Mouse (Mus musculus): ENCODE measurements around the gene Txndc15. TPM values are rescaled to one million over a fixed set of nuclear protein-coding genes. Genes with fewer than 3 reads are reported as not detected.

The Txndc15 gene
- polyA plus RNA-seq, 1 experiment from 2014 or later: 114 TPM

GRCm38 (mm10) chr13:55727120-55727838 is 12.8 kb downstream of the Txndc15 start, which contains the start of gene Pcbd2:
Gene Pcbd2, plus strand, starts transcription at chr13:55727368.
- peak; percentile 71 for ATAC-seq
- no peak for DNase-seq (ENCODE audit: low read depth, low spot score)
- ChIA-PET POLR2A (interaction anchor here (0.6 to 3.7 kb wide), 4 partner anchors 20 to 459 kb away, joined by 3 to 20 read pairs (median 5); partner anchors contain the start of gene B230219D22Rik), CTCF (interaction anchor here (1.1 to 2.7 kb wide), 12 partner anchors 9 to 224 kb away, joined by 3 to 13 read pairs (median 4); partner anchors contain the start of gene B230219D22Rik)
- no peaks in the 10 kb centered on the region for H3K27me3 ChIP-seq
- TF ChIP-seq CTCF (IDR thresholded peaks at IDR 0.05): no peak
- in situ Hi-C loops (cut with MboI; ENCODE audit: low pct_unique_long_range_greater_than_20kb): loop anchor here (5.0 kb wide), 1 partner anchor 55 kb away; no protein-coding TSS in a partner anchor

DNA sequence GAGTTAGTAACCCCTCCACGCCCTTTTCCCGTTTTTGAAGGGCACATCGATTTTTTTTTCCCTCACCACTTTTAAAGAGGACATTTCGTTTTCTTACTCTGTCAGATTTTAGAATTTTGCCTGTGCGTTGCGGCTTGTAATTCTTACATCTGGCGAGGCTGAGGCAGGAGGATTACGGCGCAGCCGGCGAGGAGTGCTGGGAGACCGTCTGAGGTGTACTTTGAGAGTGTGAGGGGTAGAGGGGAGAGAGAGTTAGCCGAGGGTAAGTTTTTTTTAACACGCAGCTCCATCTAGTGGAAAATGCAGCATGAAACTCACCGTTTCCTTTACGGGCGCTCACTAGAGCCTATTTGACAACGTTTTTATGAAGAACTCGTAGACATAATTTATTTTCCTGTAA is 13.4 kb downstream of the Txndc15 start:
- H3K27me3 ChIP-seq: no peaks in the 10 kb centered on the region
- peak; percentile 72 for ATAC-seq
- in situ Hi-C loops (cut with MboI; ENCODE audit: low pct_unique_long_range_greater_than_20kb): loop anchor here (5.0 kb wide), 1 partner anchor 56 kb away; no protein-coding TSS in a partner anchor
- TF ChIP-seq CTCF (IDR thresholded peaks at IDR 0.05): peak; percentile 80
- CTCF ChIA-PET: interaction anchor here (1.3 to 2.7 kb wide), 8 partner anchors 8 to 223 kb away, joined by 3 to 13 read pairs (median 4); partner anchors contain the start of gene B230219D22Rik
- DNase-seq (ENCODE audit: low read depth, low spot score): no peak
- POLR2A ChIA-PET: interaction anchor here (0.7 to 3.7 kb wide), 3 partner anchors 21 to 38 kb away, joined by 3 to 20 read pairs (median 7); partner anchors contain the start of gene B230219D22Rik

GRCm38 (mm10) chr13:55730716-55731115 is 16.3 kb downstream of the Txndc15 start:
- ChIA-PET CTCF (no interaction called here), POLR2A (no interaction called here)
- no peaks in the 10 kb centered on the region for H3K27me3 ChIP-seq
- in situ Hi-C loops (cut with MboI; ENCODE audit: low pct_unique_long_range_greater_than_20kb): loop anchor here (10.0 kb wide), 1 partner anchor 234 kb away; no protein-coding TSS in a partner anchor
- no peak for TF ChIP-seq CTCF (IDR thresholded peaks at IDR 0.05)
- ATAC-seq (no peak), DNase-seq (ENCODE audit: low read depth, low spot score) (no peak)

DNA sequence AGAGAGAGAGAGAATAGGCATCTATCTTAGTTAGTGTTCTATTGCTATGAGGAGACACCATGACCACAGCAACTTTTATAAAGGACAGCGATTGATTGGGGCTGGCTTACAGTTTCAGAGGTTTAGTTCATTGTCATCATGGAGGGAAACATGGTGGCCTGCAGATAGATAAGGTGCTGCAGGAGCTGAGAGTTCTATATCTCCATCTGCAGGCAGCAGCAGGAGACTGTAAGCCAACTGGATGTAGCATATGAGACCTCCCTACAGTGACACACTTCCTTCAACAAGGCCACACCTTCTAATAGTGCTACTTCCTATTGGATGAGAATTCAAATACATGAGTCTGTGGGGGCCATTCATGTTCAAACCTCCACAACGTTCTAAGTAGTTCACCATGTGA is 17.7 kb downstream of the Txndc15 start:
- TF ChIP-seq CTCF (IDR thresholded peaks at IDR 0.05): no peak
- ChIA-PET POLR2A (no interaction called here), CTCF (no interaction called here)
- in situ Hi-C loops (cut with MboI; ENCODE audit: low pct_unique_long_range_greater_than_20kb): loop anchor here (10.0 kb wide), 1 partner anchor 233 kb away; no protein-coding TSS in a partner anchor
- ATAC-seq: no peak
- no peaks in the 10 kb centered on the region for H3K27me3 ChIP-seq
- no peak for DNase-seq (ENCODE audit: low read depth, low spot score)

DNA sequence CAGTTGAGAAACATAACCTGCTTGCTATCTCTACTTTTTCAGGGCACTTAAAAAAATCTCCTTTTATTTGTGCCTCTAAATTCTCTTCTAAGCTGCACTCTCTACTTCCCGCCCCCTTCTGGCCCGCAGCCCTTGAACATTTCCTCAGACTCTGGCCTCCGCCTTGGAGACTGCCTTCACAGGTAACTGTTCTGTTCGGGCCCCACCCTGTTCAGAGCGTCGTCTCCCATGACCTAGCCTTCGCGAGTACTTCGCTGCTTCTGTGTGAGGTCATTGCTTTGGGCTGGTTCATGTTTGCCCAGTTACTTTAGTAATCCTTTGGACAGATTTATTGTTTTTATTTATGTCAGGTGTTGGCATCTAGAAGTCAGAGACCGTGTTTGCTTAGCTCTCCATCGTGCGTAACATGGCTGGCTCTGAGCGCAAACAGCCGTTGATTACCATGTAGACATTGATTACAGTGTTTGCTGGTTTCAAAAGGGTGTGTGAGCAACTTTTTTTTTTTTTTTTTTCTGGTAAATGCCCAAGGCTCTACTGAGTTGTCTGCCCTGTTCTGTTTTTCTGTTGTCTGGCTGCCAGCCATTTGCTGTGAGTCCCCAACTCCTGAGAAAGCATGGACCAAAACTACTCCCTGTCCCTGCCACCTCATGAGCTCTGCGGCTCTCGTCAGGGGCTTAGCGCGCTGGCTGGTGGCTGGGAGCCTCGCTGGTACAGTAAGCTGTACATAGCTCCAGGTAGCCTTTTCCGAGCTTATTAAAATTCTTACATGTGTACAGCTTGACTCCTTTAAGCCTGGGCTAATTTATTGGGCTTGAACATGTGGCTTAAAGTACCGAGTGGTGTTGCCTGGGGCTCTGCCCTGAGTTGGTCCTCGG is 19.4 kb downstream of the Txndc15 start:
- ChIA-PET CTCF (no interaction called here), POLR2A (interaction anchor here (0.7 kb wide), 1 partner anchor 202 kb away, joined by 6 read pairs; no protein-coding TSS in a partner anchor)
- ATAC-seq (no peak), DNase-seq (ENCODE audit: low read depth, low spot score) (no peak)
- in situ Hi-C loops (cut with MboI; ENCODE audit: low pct_unique_long_range_greater_than_20kb): loop anchor here (10.0 kb wide), 1 partner anchor 231 kb away; no protein-coding TSS in a partner anchor
- TF ChIP-seq CTCF (IDR thresholded peaks at IDR 0.05): no peak
- H3K27me3 ChIP-seq: no peaks in the 10 kb centered on the region

DNA sequence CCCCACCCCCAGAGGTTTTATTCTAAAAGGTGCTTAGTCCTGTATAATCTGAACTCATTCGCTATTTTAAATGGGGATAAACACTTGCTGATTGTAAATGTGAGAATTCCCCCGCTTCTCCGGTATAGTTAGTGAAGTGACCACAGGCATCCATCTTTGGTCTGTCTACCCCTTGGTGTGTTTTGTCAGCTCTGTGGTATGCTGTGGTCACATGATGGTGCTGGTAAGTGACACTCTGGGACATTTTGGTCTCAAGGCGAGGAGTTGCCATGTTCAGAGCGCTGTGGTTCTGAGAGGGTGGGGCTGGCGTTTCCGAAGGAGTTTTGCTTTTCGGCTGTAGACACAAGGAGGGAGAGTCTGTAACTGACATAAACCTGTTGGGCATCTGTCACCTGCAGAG is 23.4 kb downstream of the Txndc15 start:
- no peak for ATAC-seq
- no peak for DNase-seq (ENCODE audit: low read depth, low spot score)
- no peak for TF ChIP-seq CTCF (IDR thresholded peaks at IDR 0.05)
- in situ Hi-C loops (cut with MboI; ENCODE audit: low pct_unique_long_range_greater_than_20kb): loop anchor here (10.0 kb wide), 1 partner anchor 227 kb away; no protein-coding TSS in a partner anchor
- ChIA-PET CTCF (interaction anchor here (1.7 kb wide), 1 partner anchor 10 kb away, joined by 6 read pairs; no protein-coding TSS in a partner anchor), POLR2A (no interaction called here)
- H3K27me3 ChIP-seq: no peaks in the 10 kb centered on the region

- no peak for ATAC-seq
- TF ChIP-seq CTCF (IDR thresholded peaks at IDR 0.05): no peak
- no peak for DNase-seq (ENCODE audit: low read depth, low spot score)
- in situ Hi-C loops (cut with MboI; ENCODE audit: low pct_unique_long_range_greater_than_20kb): no loop called here
- ChIA-PET CTCF (no interaction called here), POLR2A (no interaction called here)
- H3K27me3 ChIP-seq: no peaks in the 10 kb centered on the region
Measured at GRCm38 (mm10) chr13:55742306-55742705, 27.9 kb downstream of the Txndc15 start.

DNA sequence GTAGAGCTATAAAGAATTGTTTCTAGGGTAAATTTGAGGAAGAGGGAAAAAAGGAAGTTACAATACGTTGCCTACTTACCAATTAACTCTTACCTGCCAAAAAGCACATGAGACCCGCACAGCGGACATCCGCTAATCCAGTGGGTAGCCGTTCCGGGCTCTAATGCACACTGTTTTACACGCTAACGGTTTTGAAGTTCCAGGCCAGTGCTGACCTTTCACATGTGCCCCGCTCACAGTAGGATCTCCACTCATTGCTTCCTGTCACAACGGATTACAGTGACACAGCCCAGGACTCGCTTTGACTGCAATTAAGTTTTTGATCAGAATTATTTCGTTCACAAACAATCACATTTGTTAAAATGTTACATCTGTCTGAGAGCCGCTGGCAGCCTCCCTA is 39.9 kb downstream of the Txndc15 start:
- POLR2A ChIA-PET: no interaction called here
- DNase-seq (ENCODE audit: low read depth, low spot score) (no peak), ATAC-seq (no peak)
- in situ Hi-C loops (cut with MboI; ENCODE audit: low pct_unique_long_range_greater_than_20kb): no loop called here
- no peaks in the 10 kb centered on the region for H3K27me3 ChIP-seq
- CTCF ChIA-PET: no interaction called here
- TF ChIP-seq CTCF (IDR thresholded peaks at IDR 0.05): no peak

DNA sequence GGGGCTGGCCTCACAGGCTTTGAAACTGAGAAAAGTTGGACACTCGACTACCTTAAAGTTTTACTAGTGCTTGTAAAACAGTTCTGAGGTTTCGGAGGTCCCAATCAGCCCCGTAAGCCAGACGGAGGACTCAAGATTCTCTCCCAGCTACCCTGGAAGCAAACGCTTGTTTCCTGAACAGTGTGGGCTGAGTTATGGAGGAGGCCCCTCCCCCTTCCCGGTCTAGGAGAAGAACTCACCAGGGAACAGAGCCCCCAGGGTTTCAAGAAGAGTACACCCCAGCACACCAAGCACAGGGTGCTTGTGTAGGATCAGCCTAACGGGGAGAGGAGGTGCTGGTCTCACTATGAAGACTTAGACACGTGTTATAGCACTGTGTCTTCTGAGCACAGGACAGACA is 42.3 kb downstream of the Txndc15 start:
- ATAC-seq: no peak
- DNase-seq (ENCODE audit: low read depth, low spot score): no peak
- ChIA-PET CTCF (no interaction called here), POLR2A (no interaction called here)
- in situ Hi-C loops (cut with MboI; ENCODE audit: low pct_unique_long_range_greater_than_20kb): no loop called here
- no peak for TF ChIP-seq CTCF (IDR thresholded peaks at IDR 0.05)
- no peaks in the 10 kb centered on the region for H3K27me3 ChIP-seq

GRCm38 (mm10) chr13:55757645-55758044 is 43.2 kb downstream of the Txndc15 start:
- ChIA-PET CTCF (no interaction called here), POLR2A (no interaction called here)
- ATAC-seq (no peak), DNase-seq (ENCODE audit: low read depth, low spot score) (no peak)
- in situ Hi-C loops (cut with MboI; ENCODE audit: low pct_unique_long_range_greater_than_20kb): no loop called here
- no peaks in the 10 kb centered on the region for H3K27me3 ChIP-seq
- TF ChIP-seq CTCF (IDR thresholded peaks at IDR 0.05): no peak
